Mouse (Mus musculus) bone marrow macrophage, adult 2 months (primary cell): ENCODE measurements around the gene Ppp1r14c.

ENCODE experiments used
- CTCF ChIP-seq: IDR thresholded peaks from 2 replicates; pipeline ENCODE4 v1.5.1; 2012; ENCODE audit warnings: low read depth, mild to moderate bottlenecking, low read length, moderate library complexity
- POLR2A ChIP-seq: IDR thresholded peaks from 2 replicates; pipeline ENCODE4 v1.6.1; 2012; ENCODE audit warnings: mild to moderate bottlenecking, low read depth, low read length, borderline replicate concordance

- TF ChIP-seq CTCF (no peak), POLR2A (no peak)
Observed at GRCm38 (mm10) chr10:3403416-3404137, 37.7 kb downstream of the Ppp1r14c start.
